Mouse (Mus musculus) bone marrow, adult 2 months (tissue): Measurements from ENCODE around the gene Hoxd9.
A peak's percentile ranks its signal among the peaks of the same experiment; 100 is the strongest.

Source experiments
- CTCF ChIP-seq: fragments of 200-500 bp; IDR thresholded peaks from 2 replicates; pipeline ENCODE4 v1.5.1; 2011; ENCODE audit warnings: low read length, control low read depth; ENCODE audit not compliant: control insufficient read depth, insufficient read depth
- POLR2A ChIP-seq: fragments of 200-500 bp; IDR thresholded peaks from 2 replicates; pipeline ENCODE4 v1.6.1; 2011; ENCODE audit warnings: low read depth, mild to moderate bottlenecking, control low read depth, low read length, borderline replicate concordance; ENCODE audit not compliant: control insufficient read depth

DNA sequence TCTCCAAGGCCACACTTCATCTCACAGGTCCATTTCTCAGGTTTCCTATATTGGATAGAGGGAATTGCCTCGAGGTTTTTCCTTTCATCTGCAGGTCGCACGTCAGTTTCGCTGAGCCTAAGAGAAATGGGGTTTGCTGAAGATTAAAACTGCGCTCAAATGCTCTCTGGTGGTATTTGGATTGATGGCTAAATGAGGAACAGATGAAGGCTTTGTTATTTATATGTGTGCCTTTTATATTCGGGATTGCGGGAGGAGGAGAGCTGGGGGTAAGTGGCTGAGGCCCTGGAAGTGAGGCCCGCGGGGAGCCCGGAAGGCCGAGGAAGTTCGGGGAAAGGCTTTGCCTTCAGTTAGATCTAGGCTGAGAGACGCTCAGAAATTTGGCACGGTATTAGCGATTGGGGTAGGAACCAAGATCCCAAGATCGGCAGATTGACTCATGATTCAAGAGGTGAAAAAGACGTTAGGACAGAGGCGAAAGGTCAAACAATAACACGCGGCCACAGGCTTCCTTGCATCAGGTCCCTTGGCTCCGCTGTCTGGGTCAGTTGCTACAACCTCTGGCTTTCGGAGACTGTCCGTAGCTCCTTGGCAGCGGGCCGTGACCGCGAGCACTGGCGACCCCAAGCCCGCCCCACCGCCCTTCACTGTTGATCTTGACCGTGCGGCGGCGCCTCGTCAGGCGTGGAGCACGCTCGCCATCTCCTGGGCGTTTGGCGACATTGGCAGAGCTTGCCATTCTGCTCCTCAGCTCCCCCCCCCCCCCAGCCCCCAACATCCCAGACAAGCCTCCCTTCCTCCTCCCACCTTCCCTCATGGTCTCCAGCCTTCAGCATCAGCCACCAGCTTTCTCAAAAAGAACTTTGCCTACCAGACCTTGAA, 24.8 kb upstream of the Hoxd9 start:
- TF ChIP-seq POLR2A (no peak), CTCF (peak; percentile 74)
